Mouse (Mus musculus): ENCODE results near the gene Mov10l1. TPM values are rescaled to one million over a fixed set of nuclear protein-coding genes. Genes with fewer than 3 reads are reported as not detected.

Mov10l1 gene
- total RNA-seq, 2 experiments from 2014 or later: 0.53 TPM; not detected in 1

Other genes with a start within 250 kb of the Mov10l1 start
- 10 to 100 TPM; 68.8 to 77.0 TPM for gene Brd1, start 248.7 kb upstream of the Mov10l1 start, total RNA-seq (2021)
- gene Zbed4, start 231.2 kb upstream of the Mov10l1 start, total RNA-seq (2021): 10 to 100 TPM; 11.9 to 15.1 TPM
- 10 to 100 TPM; 15.8 to 16.6 TPM for gene Alg12, start 163.6 kb upstream of the Mov10l1 start, total RNA-seq (2021)
- 10 to 100 TPM; 28.0 to 36.1 TPM for gene Creld2, start 163.3 kb upstream of the Mov10l1 start, total RNA-seq (2021)
- 10 to 100 TPM; 45.9 to 48.8 TPM for gene Pim3, start 120.7 kb upstream of the Mov10l1 start, total RNA-seq (2021)
- under 1 TPM in 1 of 2 experiments, not detected in 1; 0.28 TPM for gene Ttll8, start 28.5 kb upstream of the Mov10l1 start, total RNA-seq (2021)
- gene Mlc1, start 3.9 kb upstream of the Mov10l1 start, total RNA-seq (2021): under 1 TPM in 1 of 2 experiments, not detected in 1; 0.17 TPM
- gene Panx2, start 76.8 kb downstream of the Mov10l1 start, total RNA-seq (2021): 1 to 10 TPM; 3.4 to 3.5 TPM
- gene Trabd, start 92.2 kb downstream of the Mov10l1 start, total RNA-seq (2021): 10 to 100 TPM; 45.5 to 45.6 TPM
- gene Selenoo, start 106.2 kb downstream of the Mov10l1 start, total RNA-seq (2021): 10 to 100 TPM; 30.7 to 35.0 TPM
- 10 to 100 TPM; 20.1 to 24.8 TPM for gene Tubgcp6, start 140.2 kb downstream of the Mov10l1 start, total RNA-seq (2021)
- 10 to 100 TPM; 19.8 TPM for gene Hdac10, start 145.8 kb downstream of the Mov10l1 start, total RNA-seq (2021)
- 10 to 100 TPM; 13.9 to 16.2 TPM for gene Mapk12, start 157.8 kb downstream of the Mov10l1 start, total RNA-seq (2021)
- 1 to 10 TPM; 6.9 to 8.6 TPM for gene Mapk11, start 166.7 kb downstream of the Mov10l1 start, total RNA-seq (2021)
- gene Plxnb2, start 197.9 kb downstream of the Mov10l1 start, total RNA-seq (2021): 100 to 1,000 TPM; 167 to 207 TPM
- 10 to 100 TPM; 11.5 to 13.0 TPM for gene Dennd6b, start 213.6 kb downstream of the Mov10l1 start, total RNA-seq (2021)
- gene Ppp6r2, start 228.6 kb downstream of the Mov10l1 start, total RNA-seq (2021): 10 to 100 TPM; 53.8 to 57.6 TPM

Measured in adrenal gland, postnatal 4 days (tissue).